Mouse (Mus musculus) CH12.LX (cell line): ENCODE data around the gene Ctdspl. TPM values are rescaled to one million over a fixed set of nuclear protein-coding genes. Genes with fewer than 3 reads are reported as not detected.

ENCODE experiments used
- DNase-seq: peaks from one replicate; pipeline ENCODE4 v3.0.0-alpha.2; 2013; ENCODE audit errors: extremely low read depth
- H3K27ac ChIP-seq: 2 replicates; pipeline ENCODE4 v1.5.1; 2012; ENCODE audit warnings: low read depth, mild to moderate bottlenecking, control low read depth, moderate library complexity; ENCODE audit not compliant: insufficient read depth
- H3K27me3 ChIP-seq: replicated peaks from 2 replicates; pipeline ENCODE3; 2012; ENCODE audit warnings: inconsistent platforms
- H3K36me3 ChIP-seq, 2 experiments: replicated peaks in 1 of 2; 2 replicates each; pipeline versions ENCODE3 to v1.6.1; 2012; ENCODE audit warnings: inconsistent platforms in 1 of 2, low read length in 1 of 2, mild to moderate bottlenecking in 1 of 2, mixed read lengths in 1 of 2, moderate library complexity in 1 of 2; ENCODE audit not compliant: control insufficient read depth in 1 of 2, insufficient read depth in 1 of 2
- H3K4me1 ChIP-seq, 2 experiments: 2 replicates each; pipeline ENCODE4 v1.6.1; 2012; ENCODE audit warnings: inconsistent platforms in 1 of 2, moderate library complexity in 1 of 2; ENCODE audit not compliant: insufficient read depth in 2 of 2, control insufficient read depth in 1 of 2
- H3K4me2 ChIP-seq: 2 replicates; pipeline ENCODE4 v1.6.1; 2012; ENCODE audit warnings: low read depth, mild to moderate bottlenecking, control low read depth; ENCODE audit not compliant: poor library complexity, insufficient read depth, severe bottlenecking
- H3K4me3 ChIP-seq, 3 experiments: fragments of 150-350 bp in 1 of 3; sonication (generic) in 1 of 3; replicated peaks in 1 of 3; 2 replicates each; pipeline versions ENCODE3 to v1.5.1; 2011 to 2012; ENCODE audit warnings: low read depth in 2 of 3, low read length in 2 of 3, mild to moderate bottlenecking in 2 of 3, moderate library complexity in 2 of 3, control low read depth in 1 of 3, improper control_type of control experiment in 1 of 3, inconsistent platforms in 1 of 3, mixed read lengths in 1 of 3; ENCODE audit not compliant: poor library complexity in 1 of 3
- H3K79me2 ChIP-seq: replicated peaks from 2 replicates; pipeline ENCODE4 v1.6.1; 2012; ENCODE audit warnings: mild to moderate bottlenecking, moderate library complexity; ENCODE audit not compliant: control insufficient read depth, poor library complexity, insufficient read depth, severe bottlenecking; ENCODE audit errors: extremely low read depth
- H3K9ac ChIP-seq: 2 replicates; pipeline ENCODE4 v1.6.1; 2012; ENCODE audit warnings: low read depth, mild to moderate bottlenecking, control low read depth, moderate library complexity; ENCODE audit not compliant: insufficient read depth
- H3K9me3 ChIP-seq: replicated peaks from 2 replicates; pipeline ENCODE3; 2012; ENCODE audit warnings: low read length, inconsistent platforms, mixed read lengths
- CHD1 ChIP-seq: IDR thresholded peaks from 2 replicates; pipeline ENCODE4 v1.6.1; 2012; ENCODE audit warnings: low read depth, low read length, improper control_type of control experiment, inconsistent platforms
- E2F4 ChIP-seq: IDR thresholded peaks from 2 replicates; pipeline ENCODE4 v1.6.1; 2011; ENCODE audit warnings: low read depth, low read length, improper control_type of control experiment; ENCODE audit not compliant: insufficient replicate concordance
- ELF1 ChIP-seq: IDR thresholded peaks from 2 replicates; pipeline ENCODE4 v1.6.1; 2014; ENCODE audit warnings: low read depth, mild to moderate bottlenecking, inconsistent platforms, low read length, improper control_type of control experiment
- EP300 ChIP-seq: IDR thresholded peaks from 2 replicates; pipeline ENCODE4 v1.6.1; 2011; ENCODE audit warnings: low read length, improper control_type of control experiment
- ETS1 ChIP-seq: conservative IDR thresholded peaks from 2 replicates; pipeline ENCODE4 v1.6.1; 2012; ENCODE audit warnings: low read depth, mild to moderate bottlenecking, inconsistent platforms, low read length, improper control_type of control experiment, moderate library complexity
- GABPA ChIP-seq: IDR thresholded peaks from 2 replicates; pipeline ENCODE4 v1.6.1; 2012; ENCODE audit warnings: low read depth, low read length, improper control_type of control experiment, inconsistent platforms; ENCODE audit not compliant: insufficient replicate concordance
- HCFC1 ChIP-seq: IDR thresholded peaks from 2 replicates; pipeline ENCODE4 v1.6.1; 2012; ENCODE audit warnings: low read depth, mild to moderate bottlenecking, inconsistent platforms, low read length, improper control_type of control experiment
- IRF4 ChIP-seq: IDR thresholded peaks from 2 replicates; pipeline ENCODE4 v1.6.1; 2014; ENCODE audit warnings: low read depth, mild to moderate bottlenecking, inconsistent platforms, low read length, improper control_type of control experiment
- JUN ChIP-seq: IDR thresholded peaks from 2 replicates; pipeline ENCODE4 v1.6.1; 2011; ENCODE audit warnings: low read depth, mild to moderate bottlenecking, low read length, improper control_type of control experiment, moderate library complexity; ENCODE audit not compliant: insufficient read depth
- JUND ChIP-seq: conservative IDR thresholded peaks from 2 replicates; pipeline ENCODE4 v1.6.1; 2011; ENCODE audit warnings: low read depth, low read length, improper control_type of control experiment
- KAT2A ChIP-seq: IDR thresholded peaks from 2 replicates; pipeline ENCODE4 v1.6.1; 2012; ENCODE audit warnings: low read length, improper control_type of control experiment, inconsistent platforms; ENCODE audit not compliant: insufficient replicate concordance
- MAFK ChIP-seq: IDR thresholded peaks from 2 replicates; pipeline ENCODE4 v1.6.1; 2011; ENCODE audit warnings: low read length, improper control_type of control experiment; ENCODE audit not compliant: insufficient replicate concordance
- MXI1 ChIP-seq: IDR thresholded peaks from 2 replicates; pipeline ENCODE4 v1.6.1; 2011; ENCODE audit warnings: mild to moderate bottlenecking, low read depth, low read length, improper control_type of control experiment
- NRF1 ChIP-seq: IDR thresholded peaks from 2 replicates; pipeline ENCODE4 v1.6.1; 2014; ENCODE audit warnings: low read depth, mild to moderate bottlenecking, inconsistent platforms, low read length, improper control_type of control experiment, moderate library complexity
- RCOR1 ChIP-seq: conservative IDR thresholded peaks from 2 replicates; pipeline ENCODE4 v1.6.1; 2012; ENCODE audit warnings: low read depth, mild to moderate bottlenecking, inconsistent platforms, low read length, improper control_type of control experiment
- SIN3A ChIP-seq: IDR thresholded peaks from 2 replicates; pipeline ENCODE4 v1.6.1; 2012; ENCODE audit warnings: low read length, improper control_type of control experiment, inconsistent platforms
- TBP ChIP-seq: conservative IDR thresholded peaks from 2 replicates; pipeline ENCODE4 v1.6.1; 2011; ENCODE audit warnings: low read depth, low read length, improper control_type of control experiment
- USF1 ChIP-seq: IDR thresholded peaks from 2 replicates; pipeline ENCODE4 v1.6.1; 2014; ENCODE audit warnings: low read depth, mild to moderate bottlenecking, inconsistent platforms, low read length, improper control_type of control experiment
- ZMIZ1 ChIP-seq: IDR thresholded peaks from 2 replicates; pipeline ENCODE4 v1.6.1; 2012; ENCODE audit warnings: low read depth, mild to moderate bottlenecking, inconsistent platforms, low read length, improper control_type of control experiment
- ZNF384 ChIP-seq: IDR thresholded peaks from 2 replicates; pipeline ENCODE4 v1.6.1; 2012; ENCODE audit warnings: low read depth, low read length, improper control_type of control experiment, inconsistent platforms
- dilution Hi-C: fragments of 300-500 bp; cut with MboI; formaldehyde crosslinking; loops from 2 replicates; pipeline ENCODE4 v1.14.3; 2020; ENCODE audit warnings: low sequenced_read_pairs; ENCODE audit not compliant: extremely low pct_unique_long_range_greater_than_20kb, extremely low pct_ligation_motif_present
- in situ Hi-C: fragments of 300-500 bp; cut with MboI; formaldehyde crosslinking; loops from 3 replicates; pipeline ENCODE4 v1.14.3; 2019; ENCODE audit warnings: low sequenced_read_pairs, low pct_ligation_motif_present, low pct_unique_long_range_greater_than_20kb, mixed read lengths
- polyA plus RNA-seq: library from polyadenylated mRNA; unstranded; fragments of >175 nt; gene quantifications from 2 replicates; pipeline ENCODE4 v1.2.1, GENCODE M21; 2012; ENCODE audit warnings: low read depth; ENCODE audit not compliant: insufficient read length
- total RNA-seq, 2 experiments: library from RNA; depleted of rRNA; stranded (reverse); fragments of 300-350 nt in 1 of 2; fragments of >200 nt in 1 of 2; gene quantifications; 2 replicates each; pipeline ENCODE4 v1.2.3; 2012 to 2014

The Ctdspl gene
- total and polyA plus RNA-seq, 3 experiments, result not detected

DNA sequence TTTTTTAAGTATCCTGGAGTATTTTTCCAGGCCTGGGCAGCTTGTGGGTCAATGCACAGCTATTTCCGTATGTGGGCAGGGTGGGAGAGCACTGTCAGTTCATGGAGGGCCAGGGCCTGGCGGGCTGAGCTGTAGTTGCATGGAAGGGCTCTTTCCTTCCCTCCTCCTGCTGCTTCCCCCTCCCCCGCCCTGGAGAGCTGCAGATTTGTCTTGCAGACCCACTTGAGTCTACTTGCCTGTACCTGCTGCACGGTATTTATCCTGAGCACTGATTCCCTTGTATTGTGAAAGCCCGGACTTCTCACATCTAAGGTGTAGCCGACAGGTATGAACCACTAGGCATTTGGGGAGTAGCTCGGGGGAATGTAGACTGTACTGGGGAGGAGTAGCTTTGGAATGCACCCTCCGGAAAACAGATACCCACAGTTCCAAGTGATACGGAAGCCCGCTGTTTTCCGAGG lies 49.0 kb downstream of the Ctdspl start:
- in situ Hi-C loops, result no loop called here
- Histone ChIP-seq H3K4me2 (no peak overlapping the region), H3K27me3 (peaks cover 68% of the 10 kb centered on the region), H3K4me3 (no peak overlapping the region), H3K4me1 (no peaks in the 10 kb centered on the region), H3K27ac (no peak overlapping the region), H3K36me3 (no peaks in the 10 kb centered on the region), H3K79me2 (no peaks in the 10 kb centered on the region)
- no peak for DNase-seq
- TF ChIP-seq KAT2A, result no peak
- TF ChIP-seq ETS1, result no peak
- TF ChIP-seq ELF1, result no peak
- TF ChIP-seq ZMIZ1, result no peak
- TF ChIP-seq, all 38 proteins: peak for 0
- Histone ChIP-seq H3K9ac (no peak overlapping the region), H3K9me3 (peaks cover 11% of the 10 kb centered on the region)
- dilution Hi-C loops, result no loop called here

DNA sequence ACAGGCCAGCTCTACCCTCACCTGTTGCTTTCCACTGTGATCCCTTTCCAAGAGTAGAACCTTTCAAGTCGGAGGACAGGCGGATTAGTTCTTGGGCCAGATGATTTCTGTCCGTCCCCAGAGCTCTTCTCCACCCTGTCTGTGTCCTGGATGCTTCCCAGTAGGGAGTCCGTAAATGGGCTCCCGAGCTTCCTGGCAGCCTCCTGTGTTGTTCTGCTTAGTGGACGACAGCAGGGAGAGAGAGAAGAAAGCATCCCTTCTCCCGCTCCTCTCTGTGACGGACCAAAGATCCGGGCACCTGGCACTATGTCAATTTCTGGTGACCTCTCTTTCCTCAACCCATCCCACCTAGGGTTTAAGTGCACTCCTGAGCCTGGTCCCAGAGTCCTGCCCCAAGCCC lies 49.5 kb downstream of the Ctdspl start:
- no peak for DNase-seq
- Histone ChIP-seq H3K27me3 (peaks cover 73% of the 10 kb centered on the region), H3K36me3 (no peaks in the 10 kb centered on the region), H3K27ac (no peak overlapping the region), H3K9ac (no peak overlapping the region), H3K9me3 (peaks cover 6% of the 10 kb centered on the region), H3K79me2 (no peaks in the 10 kb centered on the region), H3K4me2 (no peak overlapping the region), H3K4me3 (no peak overlapping the region), H3K4me1 (0 out of 4 replicates have a peak, but pooled peaks cover 0 to 5% of the 10 kb centered on the region in 2 experiments)
- no peak for TF ChIP-seq GABPA
- no peak for TF ChIP-seq JUND
- no peak for TF ChIP-seq CHD1
- TF ChIP-seq RCOR1, result no peak
- TF ChIP-seq HCFC1, result no peak
- no peak for TF ChIP-seq IRF4
- no peak for TF ChIP-seq KAT2A
- TF ChIP-seq ZMIZ1, result no peak
- no peak for TF ChIP-seq NRF1
- TF ChIP-seq EP300, result no peak
- no peak for TF ChIP-seq TBP
- TF ChIP-seq ELF1, result no peak
- no peak for TF ChIP-seq MXI1
- TF ChIP-seq SIN3A, result no peak
- TF ChIP-seq JUN, result no peak
- TF ChIP-seq E2F4, result no peak
- no peak for TF ChIP-seq MAFK
- no peak for TF ChIP-seq USF1
- TF ChIP-seq ZNF384, result no peak
- in situ Hi-C loops, result no loop called here
- dilution Hi-C loops, result no loop called here
